Mouse (Mus musculus): ENCODE results near the gene Cfap45.

Cfap45 gene

DNA sequence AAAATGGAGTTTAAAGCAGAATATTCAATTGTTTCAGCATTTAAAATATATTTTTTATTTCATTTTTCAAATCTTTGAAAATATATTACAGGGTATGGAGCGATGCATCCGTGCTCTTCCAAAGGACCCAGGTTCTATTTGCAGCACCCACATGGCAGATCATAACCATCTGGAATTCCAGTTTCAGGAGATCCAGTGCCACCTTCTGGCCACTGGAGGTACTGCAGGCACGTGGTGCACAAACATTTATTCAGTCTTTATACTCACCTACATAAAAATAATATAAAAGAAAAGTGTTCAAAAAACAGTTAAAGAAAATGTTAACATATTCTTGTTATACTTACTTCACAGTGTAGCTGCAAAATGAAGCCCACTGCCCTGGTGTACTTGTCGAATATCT is 2.6 kb upstream of the Cfap45 start:
- DNase-seq (ENCODE audit: low spot score): no peak

DNA sequence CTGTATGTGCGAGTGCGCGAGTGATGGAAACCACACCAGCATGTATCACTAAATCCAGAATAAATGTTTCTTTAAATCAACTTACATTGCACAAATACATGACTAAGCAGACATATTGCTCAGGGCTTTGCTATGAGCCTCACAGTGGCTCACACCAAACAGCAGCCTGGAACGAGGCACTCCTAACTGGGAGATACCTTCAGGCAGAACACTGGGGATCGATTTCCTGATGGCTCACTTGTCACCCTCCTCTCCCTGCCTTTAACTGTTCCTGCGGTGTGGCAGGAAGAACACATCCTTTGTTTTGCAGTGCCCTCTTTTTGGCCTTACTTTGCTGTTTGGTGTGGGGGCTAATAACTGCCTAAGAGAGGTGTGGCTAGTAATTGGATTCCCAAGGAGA is 957 bp upstream of the Cfap45 start:
- DNase-seq (ENCODE audit: low spot score): no peak

DNA sequence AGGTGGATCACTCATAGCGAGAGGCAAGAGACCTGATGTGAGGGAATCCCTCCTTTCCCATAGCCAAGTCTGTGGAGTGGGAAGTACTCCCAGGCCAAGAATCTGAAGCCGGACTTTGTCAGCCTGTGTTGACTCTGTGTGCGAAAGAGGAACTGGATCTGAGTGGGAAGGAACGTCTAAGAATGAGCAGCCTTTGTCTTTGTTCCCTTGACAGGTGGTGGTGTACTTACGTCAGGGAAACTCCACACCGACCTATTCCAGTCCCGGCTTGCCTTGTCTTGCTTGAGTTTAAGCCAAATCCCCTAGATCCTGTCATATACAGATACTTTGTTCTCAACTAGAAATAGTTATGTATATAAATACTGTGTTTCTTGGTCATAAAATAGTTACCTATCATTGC is 1.9 kb downstream of the Cfap45 start:
- no peak for DNase-seq (ENCODE audit: low spot score)

DNA sequence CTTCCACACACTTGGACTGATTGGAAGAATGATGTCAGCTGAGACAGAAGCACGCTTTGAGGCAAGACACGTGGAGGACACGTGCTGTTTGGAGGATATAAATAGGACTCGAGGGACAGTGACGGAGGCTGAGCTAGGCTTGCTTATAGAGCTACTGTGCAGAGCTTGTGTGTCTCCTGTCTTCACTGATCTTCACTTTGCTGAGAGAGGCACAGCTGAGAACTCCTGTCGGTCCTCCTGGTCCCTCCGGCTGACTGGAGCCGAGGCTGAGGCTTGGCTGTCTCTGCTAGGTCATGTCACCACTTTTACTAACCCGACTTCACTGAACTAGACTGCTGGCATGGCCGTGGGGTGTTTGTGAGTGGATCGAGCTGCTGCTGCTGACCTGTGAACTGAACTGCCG is 3.1 kb downstream of the Cfap45 start:
- no peak for DNase-seq (ENCODE audit: low spot score)

DNA sequence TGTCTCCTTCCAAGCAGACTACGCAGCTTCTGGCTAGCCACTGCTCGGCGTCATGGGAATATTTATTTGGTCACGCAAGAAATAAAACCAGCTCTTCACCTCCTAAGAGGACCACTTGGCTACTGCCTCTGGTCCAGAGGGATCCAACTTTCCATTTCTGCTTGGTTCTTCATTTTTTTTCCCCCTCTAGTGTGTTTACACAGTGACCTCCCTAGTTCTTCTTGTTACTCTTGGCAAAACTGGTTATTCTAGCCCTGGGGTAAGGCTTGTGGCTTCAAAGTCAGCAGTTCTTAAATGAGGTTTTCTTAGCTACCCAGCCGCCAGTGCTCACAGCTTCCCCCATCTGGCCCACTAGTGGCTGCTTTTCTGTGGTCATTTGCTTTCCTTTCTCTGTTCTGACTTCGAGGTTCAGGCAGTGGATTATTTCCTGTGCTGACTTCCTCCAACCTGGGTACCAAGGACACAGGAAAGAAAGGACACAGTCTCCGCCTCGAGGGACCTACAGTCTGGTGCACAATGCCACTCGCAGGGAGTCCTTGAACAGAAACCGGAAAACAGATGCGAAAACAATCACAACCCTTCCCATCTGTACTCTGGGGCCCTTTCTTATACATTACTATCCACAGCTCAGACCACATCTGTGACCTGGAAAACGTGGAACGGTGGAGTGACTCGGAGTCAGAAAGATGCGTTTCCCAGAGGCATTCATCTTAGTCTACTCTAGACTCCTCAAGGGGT is 4.6 kb downstream of the Cfap45 start:
- no peak for DNase-seq (ENCODE audit: low spot score)

DNA sequence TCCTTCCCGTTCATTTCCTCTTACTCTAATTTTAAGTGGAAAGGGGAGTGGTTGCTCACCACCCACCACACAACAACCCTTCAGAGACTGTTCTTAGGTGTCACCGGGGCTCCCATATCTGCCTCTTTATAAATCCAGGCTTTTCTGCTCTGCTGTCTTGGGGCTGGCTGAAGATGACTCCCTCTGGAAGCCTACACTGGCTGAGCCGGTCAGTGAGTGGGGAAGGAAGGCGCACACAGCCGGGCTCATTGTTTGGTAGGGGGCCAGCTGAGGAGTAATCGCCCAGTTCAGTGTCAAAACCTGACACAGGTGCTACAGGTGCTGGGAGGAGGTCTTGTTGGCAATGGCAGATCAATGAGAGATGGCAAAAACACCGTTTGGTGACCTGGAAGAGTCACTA is 5.4 kb downstream of the Cfap45 start:
- DNase-seq (ENCODE audit: low spot score): no peak

DNA sequence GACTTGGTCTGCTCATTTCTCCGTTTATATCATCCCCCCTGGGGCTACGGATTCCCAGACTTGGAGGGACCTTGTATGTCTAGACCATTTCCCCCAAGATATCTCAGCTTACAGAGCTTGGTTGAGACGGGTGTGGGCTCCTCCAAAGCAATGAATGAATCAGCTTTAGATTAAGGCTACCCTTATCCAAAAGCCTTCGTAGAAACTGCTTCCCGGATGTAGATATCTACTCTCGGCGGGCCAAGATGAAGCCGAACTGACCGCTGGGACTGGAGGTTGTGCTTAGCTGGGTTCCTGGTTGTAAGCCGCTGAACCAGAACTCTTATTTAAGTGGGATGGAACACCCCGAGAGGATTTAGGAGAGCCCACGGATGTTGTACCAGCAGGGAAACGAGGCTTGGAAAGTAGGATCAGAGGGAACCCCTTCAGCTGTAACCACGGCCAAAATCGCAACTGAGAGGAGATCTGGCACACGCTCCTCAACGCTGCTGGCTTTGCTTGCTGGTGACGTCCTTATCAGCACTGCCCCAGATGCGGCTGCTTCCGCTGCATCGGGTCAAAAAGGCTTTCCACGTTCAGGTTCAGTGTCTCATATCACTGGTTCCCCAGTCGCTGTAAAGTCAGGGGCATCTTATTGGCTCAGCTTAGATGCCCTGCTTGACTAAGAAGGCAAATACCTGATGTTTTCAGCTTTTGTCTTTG is 5.9 kb downstream of the Cfap45 start:
- no peak for DNase-seq (ENCODE audit: low spot score)

DNA sequence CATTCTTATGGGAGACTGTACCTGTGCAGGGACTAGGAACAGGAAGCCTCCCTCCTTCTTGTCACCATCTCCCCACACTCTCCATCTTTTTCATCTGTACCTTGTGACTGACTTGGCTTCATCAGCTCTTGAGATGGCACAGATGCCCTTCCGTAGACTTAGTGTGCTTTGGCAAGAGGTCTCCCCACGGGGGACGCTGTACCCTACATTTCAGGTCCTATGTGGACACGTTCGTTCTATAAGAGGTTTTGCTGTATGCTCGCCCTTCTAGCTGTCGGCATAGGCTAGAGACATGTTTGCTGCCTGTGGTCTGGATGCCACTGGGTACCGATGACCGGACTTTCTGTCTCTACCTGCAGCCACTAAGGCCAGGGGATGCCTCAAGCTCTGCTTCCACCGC is 6.8 kb downstream of the Cfap45 start:
- no peak for DNase-seq (ENCODE audit: low spot score)

DNA sequence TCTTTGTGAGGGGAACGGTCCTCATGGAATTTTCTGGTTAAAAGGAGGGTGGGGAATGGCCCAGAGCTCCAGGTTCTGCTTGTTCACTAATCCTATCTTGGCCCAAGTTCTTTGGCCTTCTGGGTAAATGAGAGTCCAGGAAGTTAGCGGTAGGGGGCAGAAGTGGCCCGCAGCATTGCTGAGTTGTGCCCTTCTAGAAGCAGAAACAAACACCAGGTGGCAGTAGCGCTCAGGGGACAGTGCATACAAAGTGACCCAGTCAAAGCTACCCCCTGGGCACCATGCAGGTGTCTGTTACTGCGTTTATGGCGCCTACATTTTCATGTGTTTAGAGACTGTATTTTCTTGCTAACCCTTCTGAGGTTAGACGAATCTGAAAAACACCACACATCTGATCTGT is 8.1 kb downstream of the Cfap45 start:
- DNase-seq (ENCODE audit: low spot score): peak; percentile 92

DNA sequence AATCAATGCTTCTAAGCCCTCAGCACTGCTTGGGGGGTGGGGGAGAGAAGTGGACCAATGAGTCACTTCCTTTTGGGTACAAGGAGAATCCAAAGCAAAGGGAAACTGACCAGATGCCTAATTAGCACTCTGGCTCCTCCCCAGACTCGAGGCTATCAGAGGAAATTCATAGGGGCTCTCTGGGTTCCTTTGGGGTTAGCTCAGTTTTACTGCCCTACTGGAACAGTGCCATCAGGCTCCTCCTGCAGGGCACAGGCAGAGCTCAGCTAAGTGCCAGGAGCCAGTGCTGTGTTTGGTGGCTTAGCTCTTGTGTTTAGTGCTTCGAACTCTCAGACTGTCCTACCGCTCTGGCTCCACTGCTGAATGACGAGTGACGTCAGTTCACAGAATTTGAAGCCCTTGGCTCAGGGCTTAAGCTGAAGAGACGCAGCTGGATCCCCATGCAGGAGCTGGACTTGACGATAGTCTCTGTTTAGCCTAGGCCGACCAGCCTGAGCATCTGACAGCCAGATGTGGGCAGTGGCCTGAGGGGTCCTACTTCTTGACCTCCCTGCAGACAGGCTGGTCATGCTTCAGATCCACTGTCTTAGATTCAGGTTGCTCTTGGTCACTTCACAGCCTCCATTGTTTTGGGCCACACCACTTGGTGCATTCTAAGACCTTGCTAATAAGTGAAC is 10.1 kb downstream of the Cfap45 start:
- DNase-seq (ENCODE audit: low spot score): no peak

DNA sequence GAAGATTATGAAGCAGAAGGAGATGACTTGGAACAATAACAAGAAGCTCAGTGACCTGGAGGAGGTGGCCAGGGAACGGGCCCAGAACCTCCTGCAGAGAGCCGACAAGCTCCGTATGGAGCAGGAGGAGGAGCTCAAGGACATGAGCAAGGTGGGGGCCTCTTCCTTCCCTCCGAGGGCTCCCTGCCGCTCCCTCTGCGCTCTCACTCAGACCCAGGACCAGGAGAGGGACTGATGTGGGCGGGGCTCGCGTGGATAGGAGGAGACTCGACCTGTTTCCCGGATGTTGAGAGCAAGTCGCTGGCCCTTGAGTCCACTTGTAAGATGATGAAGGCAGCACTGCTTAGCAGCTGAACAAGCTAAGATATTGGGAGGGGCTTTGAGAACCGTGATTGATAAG is 11.9 kb downstream of the Cfap45 start:
- DNase-seq (ENCODE audit: low spot score): no peak

DNA sequence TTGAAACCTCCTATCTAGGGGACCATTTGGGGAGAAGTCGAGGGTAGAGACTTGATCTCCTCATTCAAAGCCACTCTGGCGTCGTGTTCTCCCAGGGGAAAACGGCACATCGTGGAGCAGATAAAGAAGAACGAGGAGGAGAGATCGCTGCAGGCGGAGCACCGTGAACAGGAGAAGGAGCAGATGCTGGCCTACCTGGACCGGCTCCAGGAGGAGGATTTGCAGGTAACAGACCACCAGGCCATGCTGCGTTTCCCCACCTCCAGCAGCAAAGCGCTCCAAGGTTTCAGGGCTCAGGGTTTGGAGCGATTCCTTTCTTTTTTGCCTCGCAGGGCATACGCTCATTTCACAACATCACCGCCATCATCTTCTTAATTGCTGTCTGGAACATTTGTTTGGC is 14.5 kb downstream of the Cfap45 start:
- DNase-seq (ENCODE audit: low spot score): no peak

DNA sequence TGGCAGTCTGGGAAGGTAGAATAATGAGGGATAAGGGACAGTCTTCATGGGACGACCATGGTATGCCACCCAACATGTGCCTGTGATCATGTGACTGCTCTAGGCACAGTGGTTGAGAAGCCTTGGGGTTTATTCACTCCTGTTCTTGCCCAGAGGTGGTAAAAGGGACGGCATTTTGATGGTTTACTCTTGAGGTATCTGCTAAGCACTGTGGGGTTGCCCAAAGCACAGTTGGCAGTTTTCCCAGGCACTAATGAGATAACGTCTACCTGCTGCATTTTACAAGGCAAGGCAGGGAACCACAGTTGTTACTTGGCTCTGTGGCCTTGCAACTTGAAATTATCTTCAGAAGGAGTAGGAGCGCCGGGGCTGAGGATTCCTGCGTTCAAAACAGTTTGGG is 19.2 kb downstream of the Cfap45 start:
- DNase-seq (ENCODE audit: low spot score): no peak

DNA sequence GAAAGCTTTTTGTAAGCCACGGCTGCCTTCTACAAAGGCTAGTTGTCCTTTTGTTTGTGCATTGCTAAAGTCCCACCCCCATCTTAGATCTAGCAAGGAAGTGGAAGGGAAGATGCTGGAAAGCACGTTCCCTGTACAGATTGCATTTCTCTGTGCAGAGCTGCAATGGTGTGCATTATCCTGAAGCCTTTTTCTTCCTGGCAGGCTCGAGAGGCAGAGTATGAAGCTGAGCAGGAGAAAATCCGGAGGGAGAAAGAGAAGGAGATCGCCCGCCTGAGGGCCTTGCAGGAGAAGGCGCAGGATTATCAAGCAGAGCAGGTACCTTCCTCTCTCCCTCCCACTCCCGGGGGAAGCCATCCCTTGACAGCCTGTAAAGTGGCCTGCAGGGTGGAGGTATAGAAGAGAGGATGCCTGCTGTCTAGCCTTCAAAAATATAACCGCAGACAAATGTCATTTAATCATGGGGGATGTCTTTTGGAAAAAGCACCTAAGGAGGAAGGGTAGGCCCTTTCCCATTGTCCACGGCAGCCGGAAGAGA is 19.8 kb downstream of the Cfap45 start:
- no peak for DNase-seq (ENCODE audit: low spot score)

DNA sequence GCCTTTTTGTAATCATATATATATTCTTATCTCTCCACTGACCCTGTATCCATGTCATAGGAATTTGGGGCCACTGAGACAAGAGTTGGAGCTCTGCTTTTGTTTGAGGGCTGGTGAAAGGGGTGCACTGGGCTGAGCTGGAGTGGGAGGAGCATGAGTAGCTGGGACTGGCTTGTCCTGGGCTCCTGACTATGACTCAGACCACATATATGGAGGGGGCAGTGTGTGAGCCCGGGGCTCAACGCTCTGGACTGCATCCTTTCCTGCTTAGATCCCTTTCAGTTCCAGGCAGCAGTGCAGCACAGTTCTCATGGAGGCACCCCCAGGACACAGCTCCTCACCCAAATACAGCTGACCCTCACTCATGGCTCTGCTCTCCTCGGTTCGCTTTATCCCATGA is 25.5 kb downstream of the Cfap45 start:
- no peak for DNase-seq (ENCODE audit: low spot score)

DNA sequence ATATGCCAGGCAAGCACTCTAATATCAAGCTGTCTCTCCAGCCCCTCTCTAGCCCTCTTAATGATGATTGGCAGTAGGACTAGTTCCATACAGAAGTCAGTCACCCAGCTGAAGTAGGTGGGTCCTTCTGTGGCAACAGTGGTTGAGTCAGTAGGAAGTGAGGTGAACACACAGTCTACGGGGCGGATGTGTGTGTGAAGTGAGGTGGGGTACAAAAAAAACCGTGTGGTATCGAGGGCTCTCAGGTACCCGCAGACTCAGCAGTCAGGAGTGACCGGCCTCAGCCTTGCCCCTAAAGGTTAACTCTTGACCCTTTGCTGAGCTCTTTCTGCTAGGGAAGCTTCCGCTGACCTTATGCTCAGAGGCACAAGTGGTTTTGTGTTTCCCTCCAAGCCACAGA is 27.9 kb downstream of the Cfap45 start:
- DNase-seq (ENCODE audit: low spot score): no peak

DNA sequence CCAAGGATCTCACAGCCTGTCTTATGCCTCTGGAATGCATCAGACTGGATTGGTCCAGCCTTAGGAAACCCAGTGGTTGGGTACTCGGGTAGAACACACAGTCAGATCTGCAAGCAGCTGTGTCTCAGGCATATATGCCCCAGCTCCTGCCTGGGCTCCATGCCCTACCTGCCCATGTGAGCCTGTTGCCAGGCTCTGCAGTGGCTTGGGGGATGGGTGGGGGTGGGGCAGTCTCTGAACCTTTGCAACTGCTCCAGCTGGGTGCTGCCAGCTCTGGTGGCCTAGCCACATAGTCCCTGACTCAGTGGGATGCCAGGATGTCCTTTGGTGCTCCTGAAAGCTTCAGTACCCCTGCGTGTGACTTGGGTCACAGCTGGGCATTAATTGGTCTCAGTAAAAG is 28.7 kb downstream of the Cfap45 start:
- no peak for DNase-seq (ENCODE audit: low spot score)

DNA sequence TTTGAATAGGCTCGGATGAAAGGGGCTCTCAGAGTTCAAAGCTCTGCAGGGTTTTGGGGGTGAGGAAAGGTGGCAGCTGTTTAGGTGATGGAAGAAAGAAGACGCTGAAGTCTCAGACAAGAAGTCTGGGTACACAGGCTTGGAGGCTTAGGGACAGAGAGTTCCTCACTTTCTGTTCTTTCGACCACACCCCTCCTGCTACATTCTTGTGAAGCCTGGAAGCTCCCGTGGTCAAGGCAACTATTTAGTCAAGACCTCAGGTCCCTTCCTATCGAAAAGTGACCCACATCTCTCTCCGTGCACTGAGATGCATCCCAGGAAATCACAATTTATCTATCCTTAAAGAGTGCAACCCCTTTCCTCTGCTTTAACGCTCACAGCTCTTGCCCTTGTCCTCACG is 29.1 kb downstream of the Cfap45 start:
- DNase-seq (ENCODE audit: low spot score): no peak

DNA sequence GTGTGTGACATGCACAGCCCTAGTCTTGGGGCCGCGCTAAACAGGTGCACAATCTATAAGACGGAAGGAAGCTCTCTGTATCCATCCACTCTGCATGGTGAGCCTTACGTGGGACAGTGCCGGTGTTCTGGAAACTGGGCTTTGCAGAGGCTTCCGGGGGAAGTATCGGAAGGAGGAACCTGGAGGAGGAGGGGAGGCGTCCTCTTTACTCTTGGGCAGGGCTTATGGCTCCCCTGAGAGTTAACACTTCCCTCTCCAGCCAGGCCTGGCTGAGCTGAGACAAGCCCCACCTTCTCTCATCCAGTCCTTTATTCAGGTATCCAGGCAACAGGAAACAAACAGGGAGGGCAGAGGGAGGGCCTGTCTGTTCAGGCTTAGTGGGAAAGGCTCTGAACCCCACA is 29.9 kb downstream of the Cfap45 start:
- no peak for DNase-seq (ENCODE audit: low spot score)

DNA sequence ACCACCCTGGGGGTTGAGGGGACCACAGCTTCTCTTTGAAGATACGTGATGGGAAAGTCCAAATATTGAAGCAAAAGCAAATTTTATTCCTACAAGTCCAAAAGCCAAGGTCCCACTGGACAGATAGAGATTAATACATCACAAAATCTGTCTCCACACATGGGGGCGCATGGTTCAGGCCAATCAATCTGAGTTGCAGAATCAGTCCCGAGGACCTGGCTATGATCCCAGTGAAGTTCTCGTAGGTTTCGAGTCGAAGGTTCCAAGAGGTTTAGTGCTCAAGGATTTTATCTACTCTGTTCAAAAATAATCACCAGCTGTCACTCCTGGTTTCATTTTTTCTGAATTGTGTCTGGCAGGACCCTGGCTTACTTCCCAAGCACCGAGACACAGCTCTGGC is 30.4 kb downstream of the Cfap45 start:
- DNase-seq (ENCODE audit: low spot score): no peak

DNA sequence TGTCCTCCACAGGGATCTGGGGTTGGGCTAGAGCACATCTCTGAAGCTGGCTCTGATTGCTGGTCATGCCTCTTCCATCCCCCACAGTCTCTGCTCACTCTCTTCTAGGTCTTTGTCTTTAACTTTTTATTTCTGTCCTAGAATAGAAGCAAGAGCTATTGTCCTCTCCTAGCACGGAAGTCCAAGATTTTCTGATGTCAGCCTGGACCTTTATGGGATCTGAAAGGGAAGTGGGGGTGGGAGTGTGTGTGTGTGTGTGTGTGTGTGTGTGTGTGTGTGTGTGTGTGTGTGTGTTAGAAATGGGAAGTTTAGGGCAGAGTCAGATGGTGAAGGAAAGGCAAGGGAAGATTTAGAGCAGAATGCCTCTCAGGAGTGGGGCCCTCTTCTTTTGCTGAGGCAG is 32.0 kb downstream of the Cfap45 start:
- DNase-seq (ENCODE audit: low spot score): no peak

DNA sequence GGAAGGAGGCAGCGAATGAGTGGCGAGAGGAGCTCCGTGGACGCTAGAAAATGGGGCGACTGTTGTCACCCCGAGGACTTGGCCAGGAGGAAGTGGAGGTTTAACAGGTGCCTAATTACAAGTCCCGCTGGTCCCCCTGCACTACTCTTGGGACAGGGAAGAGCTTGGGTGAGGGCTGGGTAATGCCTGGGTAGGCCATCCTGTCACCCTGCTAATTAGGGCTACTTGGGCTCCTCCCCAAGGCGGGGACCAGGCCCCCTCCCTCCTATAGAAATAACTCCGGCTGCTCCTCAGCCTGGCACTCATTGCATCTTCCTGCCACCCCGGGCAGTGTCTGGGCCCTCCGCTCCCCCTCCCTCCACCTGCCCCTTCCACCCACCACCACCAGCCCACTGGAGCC is 35.0 kb downstream of the Cfap45 start, which contains the start of gene Vsig8:
Gene Vsig8, plus strand, starts transcription at position 301 of the 400 bp plus-strand sequence.
- DNase-seq (ENCODE audit: low spot score): no peak
